Mouse (Mus musculus): Measurements from ENCODE around the gene Babam2.

DNA sequence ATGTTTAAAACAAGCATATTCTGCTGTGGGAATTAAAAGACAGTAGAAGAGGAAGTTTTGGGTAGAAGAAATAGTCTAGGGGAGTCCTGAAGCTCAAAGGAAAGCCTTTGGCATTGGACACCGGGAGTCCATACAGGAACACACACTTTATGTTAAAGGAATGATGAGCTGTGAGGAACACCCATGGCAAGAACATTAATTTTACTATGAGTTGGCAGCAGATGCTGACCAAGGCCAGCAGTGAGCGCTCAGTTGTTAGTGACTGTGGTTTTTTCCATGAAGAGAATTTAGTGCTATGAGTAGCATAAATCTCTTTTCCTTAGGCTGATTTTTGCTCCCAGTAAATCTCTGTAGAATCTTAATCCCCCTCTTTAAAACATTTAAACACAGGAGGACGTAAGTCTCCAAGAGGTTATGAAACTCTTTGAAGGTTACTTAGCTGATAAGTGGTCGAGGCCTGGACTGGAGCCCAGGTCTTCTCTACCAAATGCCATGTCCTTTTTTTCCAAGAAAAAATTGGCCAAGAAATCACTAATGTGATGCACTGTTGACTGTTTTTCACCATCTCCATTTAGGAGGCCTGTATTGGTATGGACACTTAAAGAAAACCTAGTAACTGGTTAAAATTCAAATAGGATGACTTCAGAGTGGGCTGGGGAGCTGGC is 18.1 kb downstream of the Babam2 start:
- TF ChIP-seq POLR2AphosphoS5 (IDR thresholded peaks at IDR 0.05; ENCODE audit: insufficient replicate concordance, low read depth, low read length) (no peak), CTCF (IDR thresholded peaks at IDR 0.05; ENCODE audit: low read depth, low read length) (no peak)
